Mouse (Mus musculus): ENCODE measurements at regions not wholly inside any gene's neighbourhood (a gene's known extent, or its start where the extent isn't known, plus 50 kb on each side); places are given as distances from the start of the nearest gene placed in this dataset.
A peak's percentile ranks its signal among the peaks of the same experiment; 100 is the strongest.

DNA sequence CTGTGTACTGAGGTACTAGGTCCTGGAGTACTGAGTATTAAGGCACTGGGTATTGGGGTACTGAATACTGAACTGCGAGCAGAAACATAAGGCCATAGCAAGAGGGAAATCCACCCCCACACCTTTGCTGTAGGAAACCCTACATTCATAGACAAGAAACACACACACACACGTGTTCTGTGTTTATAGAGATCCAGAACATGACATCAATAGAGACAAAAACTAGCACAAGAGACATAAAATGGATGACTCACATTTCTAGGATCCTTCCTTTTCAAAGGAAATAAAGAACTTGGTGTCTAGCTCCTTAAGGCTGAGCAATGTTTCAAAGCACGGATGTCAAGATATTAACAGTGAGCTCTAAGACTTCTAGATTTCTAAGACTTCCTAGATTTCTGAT lies 49.9 kb upstream of the Nepro start:
- DNase-seq, result no peak

DNA sequence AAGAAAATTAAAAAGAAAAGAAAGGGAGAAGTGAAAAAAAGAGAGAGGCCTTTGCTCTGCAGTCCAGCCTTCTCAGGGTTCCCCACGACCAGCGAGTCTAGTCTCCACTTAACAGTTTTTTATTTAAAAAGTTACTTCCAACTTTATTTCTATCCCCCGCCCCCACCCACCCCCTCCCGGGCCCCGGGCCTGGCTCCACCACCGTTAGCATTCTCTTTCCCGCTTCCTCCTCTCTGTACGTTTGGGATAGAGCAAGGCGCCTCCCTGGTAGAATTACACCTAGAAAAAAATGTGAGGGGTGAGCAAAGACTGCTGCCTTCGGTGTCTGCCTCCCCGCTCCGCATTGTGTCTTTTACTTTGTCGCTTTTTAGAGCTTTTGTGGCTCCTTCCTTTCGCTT lies 51.7 kb upstream of the Nepro start:
- DNase-seq, result no peak

DNA sequence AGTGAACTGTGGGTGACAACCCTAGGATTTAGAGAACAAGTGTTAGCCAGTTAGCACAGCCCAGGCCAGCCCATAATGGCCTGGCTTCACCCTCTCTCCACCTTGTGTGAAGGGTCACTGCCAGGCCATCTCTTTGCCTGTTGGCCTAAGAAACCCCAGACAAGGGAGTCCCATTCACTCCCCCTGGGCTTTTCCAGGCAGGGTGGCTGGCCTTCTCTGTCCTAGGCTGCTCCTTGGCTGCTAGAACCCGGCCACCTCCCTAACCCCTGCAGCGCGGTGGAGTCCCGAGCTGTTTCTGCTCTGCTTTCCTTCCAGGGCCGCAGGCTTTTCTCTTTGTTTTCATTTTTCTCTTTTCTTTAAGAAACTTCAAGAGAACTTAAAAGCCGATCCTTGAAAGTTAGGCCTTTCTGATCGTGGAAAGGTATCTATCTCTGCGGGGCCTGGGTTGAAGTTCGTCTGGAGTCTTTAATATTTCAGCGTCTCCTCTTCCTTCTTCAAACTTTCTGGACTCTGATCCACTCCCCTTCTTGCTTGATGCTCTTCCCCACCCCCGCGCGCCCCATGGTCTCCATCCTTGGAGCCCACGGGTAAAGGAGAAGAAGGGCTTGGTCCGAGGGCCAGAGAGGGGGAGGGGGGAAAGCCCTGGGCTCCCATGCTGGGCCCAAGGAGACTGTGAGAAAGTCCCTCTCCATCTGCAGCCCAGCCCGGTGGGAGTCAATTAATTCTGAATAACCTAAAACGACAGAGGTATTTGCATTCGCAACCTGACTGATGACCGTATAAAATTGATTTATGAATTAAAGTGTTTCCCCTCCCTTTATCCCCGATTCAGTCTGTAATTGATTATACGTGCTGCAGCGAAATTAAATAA lies 52.3 kb upstream of the Nepro start:
- DNase-seq, result peak; percentile 47

DNA sequence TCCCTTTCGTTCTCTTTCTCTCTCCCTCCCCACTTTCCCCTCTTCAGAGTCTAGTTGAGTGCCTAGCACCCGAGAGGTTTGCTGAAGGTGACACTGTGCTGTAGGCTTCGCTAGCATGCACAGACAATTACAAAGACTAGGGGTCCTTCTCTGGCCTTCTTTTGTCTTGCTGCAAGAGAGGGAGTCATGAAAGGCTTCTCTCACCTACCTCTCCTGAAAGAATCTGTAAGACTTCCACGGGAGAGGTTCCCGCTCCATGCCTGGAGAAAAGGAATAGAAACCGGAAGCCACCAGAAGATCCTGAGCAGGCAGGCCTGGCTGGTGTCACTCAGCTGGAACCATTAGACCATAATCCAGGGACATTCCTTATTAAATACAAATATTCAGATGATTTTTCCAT lies 56.0 kb upstream of the Nepro start:
- no peak for DNase-seq

DNA sequence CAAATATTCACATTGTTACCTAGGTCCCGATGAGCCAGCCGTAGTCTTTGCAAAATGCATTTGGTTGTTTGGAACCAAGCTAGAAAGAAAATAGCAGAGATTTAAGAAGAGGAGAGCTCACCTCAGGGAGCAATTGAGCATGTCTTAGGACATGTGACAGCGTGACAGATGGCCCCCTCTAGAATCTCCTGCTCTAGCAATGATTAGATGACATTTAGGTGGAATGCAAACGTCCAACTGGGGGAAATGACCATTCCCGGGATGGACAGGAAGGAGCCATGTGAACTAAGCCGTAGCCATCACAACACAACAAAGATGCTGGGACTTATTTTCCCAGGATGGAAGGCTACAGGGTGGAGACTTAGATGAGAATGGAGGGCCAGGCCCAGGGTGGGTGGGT lies 57.0 kb upstream of the Nepro start:
- no peak for DNase-seq

DNA sequence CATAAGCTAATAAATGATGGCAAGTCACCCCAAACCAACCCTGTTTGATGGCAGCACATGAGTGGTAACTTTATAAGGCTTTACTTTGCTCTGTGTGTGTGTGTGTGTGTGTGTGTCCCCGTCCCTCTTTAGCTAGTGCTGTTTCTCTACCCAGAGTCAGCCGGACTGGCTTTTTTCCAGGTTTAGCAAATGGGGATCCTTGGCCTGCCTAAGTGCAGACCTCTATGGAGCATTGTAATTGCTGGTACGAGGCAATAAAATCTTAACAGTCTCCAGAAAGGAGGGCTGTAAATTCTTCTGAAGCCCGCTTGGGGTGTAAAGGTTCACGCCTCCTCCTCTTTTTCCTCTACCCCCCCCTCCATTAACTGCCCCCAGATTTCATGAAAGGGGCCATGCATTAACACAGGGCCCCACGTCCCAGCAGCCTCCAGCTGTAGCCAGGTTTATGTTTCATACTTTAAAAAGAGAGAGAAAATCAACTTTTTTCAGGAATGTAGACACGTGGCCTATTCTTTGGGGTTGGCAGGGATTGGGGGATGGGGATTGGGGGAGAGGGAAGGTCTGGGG lies 57.6 kb upstream of the Nepro start:
- DNase-seq, result no peak

DNA sequence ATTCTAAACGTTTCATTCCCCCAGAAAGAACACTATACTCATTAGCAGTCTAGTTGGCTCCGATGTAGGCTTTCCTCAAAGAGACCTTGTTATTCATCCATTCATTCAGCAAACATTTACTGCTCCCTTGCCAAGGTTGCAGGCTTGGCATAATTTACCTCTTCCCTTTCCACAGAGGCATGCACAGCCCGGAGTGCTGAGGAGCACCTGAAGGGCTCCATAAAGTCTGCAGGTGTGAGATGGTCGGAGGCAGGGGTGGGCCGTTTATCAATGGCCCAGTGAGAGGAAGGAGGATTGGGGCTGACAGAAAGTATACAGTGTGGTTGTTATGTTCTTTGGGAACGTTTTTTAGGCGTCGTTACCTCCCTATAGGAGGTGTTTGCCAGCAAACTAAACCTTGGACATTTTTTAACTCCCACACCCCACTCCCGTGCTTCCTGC lies 58.6 kb upstream of the Nepro start:
- no peak for DNase-seq

DNA sequence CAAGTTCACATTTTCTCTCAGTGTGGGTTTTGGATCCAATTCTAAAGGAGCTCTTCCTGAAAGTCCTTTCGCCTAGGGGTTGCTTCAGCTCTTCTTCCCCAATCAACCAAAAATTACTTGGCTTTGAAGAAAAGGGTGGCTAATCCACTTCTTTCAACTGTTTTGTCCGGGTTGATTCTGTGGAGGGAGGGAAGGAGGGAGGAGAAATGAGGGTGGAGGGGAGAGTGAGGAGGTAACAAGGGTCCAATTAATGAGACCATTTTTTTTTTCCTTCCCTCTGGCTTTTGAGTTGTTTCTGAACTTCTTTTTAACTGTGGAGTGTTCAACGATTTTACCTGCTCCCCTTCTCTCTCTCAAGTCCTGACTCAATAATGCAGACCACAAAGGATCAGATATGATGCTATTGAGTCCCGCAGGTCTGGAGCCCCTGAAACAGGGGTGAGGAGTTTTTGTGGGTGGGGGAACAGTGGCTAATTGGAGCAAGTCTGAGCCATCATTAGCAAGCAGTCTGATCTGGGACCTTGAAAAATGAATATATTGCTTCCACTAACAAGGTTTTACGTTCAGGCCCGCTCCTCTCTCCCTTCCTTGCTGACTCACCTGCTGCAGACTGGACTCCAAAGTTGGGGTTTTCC lies 61.0 kb upstream of the Nepro start:
- DNase-seq, result no peak

DNA sequence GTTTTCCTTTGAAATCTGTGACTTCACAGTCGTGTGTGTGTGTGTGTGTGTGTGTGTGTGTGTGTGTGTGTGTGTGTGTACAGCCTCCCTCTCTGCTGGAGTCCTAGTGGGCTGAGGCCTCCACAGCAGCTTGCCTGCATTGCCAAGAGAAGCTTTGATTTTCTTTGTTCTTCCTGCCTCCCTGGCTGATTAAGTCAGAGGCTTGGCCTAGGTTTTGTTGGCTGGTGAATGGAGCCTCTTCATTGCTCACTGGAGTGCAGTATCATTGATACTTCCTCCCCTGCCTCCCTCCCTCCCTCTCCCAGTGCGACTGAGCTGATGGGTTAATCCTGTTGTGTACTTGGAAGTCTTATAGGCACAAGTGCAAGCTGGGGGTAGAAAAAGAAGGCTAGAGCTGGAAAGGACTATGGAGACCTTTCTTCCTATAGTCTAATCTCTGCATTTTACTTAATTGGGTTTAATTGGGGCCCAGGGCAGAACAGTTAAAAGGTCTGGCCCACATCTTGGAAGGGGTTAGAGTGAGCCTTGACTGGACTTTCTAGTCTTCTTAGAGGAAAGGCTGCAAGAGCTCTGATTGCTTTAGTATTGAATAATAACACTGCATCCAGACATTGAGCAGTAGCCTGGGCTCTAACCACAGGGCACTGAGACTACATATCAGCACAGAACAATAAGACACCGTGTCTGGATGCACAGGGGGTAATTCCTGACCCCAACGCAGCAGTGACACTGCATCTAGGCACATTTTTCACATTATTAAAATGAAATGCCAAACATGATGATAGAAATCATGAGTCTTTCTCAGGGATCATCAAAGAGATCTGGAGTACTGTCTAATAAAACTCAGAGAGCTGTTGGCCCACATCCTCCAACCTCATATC lies 62.9 kb upstream of the Nepro start:
- DNase-seq, result peak; percentile 85

DNA sequence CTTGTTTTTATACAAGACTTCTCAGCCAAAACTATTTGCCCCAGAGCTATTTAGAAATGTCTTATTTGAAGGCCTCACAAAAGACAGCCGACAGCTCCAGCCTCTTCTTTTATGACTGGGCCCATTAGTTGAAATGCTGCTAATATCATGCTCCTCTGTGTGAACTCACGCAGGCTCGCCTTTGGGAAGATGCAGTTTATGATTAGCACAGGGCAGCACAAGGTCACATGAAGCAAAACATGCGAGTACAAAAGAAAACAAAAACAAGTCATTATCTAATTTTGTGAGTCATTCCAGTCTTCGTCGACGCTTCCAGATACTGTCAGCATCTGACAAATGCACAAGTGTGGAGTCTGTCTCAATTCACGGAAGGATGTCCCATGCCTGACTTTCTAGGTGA lies 65.8 kb upstream of the Nepro start:
- no peak for DNase-seq

DNA sequence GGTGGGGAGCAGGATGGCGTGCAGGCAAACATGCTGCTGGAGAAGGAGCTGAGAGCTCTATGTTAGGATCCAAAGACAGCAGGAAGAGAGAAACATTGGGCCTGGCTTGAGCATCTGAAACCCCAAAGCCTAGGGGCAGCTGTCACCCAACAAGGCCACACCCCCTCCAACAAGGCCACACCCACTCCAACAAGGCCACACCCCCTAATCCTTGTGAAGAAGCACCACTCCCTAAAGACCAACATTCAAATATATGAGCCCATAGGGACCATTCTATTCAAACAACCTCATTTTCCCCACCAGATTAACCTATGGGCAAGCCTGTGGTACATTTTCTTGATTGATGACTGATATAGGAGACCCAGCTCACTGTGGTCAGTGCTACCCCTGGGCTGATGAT lies 67.9 kb upstream of the Nepro start:
- no peak for DNase-seq

DNA sequence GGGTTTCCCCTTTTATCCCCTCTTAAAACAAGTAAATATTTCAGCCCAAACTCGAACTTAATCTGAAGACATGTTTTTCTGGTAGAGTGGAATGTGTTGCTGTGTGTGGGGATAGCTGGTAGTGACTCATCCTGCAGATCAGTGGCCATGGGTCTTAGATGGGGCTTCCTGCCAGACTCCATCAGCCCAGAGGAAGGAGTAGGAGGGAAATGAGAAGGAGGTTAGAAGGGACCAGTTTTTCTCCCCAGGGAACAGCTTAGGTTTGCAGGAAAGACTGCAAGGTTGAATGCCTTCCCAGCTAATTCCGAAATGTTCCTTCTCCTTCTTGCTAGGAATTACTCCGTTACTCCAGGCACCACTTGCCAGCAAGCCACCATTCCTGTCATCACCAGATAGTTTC lies 68.8 kb upstream of the Nepro start:
- no peak for DNase-seq

DNA sequence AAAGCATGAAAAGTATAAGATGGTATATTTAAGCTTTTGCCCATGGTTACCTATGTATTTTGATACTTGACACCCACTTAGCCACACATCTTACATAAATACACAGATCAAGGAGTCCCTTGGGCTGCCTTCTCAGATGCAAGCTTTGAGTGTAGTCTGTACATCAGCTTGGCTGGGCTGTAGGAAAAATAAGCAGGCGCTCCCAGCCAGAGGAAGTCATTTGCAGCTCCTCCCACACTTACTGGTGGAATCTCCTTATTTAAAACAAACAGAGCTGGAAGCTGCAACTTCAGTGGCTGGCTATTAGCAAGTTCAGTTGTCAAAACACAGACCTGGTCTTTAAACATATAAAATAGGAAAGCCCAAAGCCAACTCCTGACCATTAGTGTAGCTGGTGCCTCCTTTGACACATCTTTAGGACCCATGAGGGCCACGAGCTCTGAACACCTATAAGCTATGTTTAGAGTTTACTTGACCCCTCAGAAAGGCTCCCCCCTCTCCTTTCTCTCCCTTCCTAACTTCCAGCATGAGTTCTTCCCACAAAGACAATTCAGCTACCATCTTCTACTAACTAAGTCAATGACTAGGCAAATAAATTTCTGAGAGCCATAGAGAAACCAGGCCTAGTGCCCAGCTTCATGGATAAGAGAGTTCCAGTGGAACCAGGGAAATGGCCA lies 75.4 kb upstream of the Nepro start:
- DNase-seq, result no peak

DNA sequence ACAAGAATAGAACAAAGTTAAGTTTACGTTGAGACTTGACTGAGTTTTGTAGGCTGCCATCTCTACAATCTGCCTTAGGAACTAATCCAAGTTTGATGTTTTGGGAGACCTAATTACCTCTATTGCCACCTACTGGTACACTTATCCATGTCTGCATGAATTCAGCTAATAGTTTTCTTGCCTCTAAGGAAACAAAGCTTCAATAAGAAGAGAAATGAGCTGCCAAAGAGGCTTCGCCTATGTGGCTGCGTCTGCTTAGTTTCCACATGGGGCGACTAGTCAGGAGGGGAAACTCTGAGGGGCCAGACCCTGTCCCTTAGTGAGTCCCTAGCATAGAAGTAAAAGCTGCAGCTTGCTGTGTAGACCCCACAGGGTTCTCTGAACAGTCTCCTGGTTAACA lies 80.1 kb upstream of the Nepro start:
- DNase-seq, result peak; percentile 44

DNA sequence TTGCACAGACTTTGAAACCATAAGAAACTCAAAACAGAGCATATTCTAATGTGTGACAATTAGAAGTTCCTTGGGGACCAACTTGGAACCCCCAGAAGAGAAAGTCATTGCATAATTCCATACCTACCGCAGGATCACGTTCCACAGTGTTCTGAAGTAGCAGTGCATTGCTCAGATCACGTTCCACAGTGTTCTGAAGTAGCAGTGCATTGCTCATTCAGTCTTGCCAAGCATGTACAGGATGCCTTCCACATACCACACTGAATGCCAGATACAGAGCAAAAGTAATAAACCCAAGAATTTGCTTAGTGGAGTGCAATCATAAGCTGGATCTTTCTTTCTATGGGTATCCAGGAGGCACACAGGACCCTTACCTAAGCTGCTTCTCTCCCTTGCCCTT lies 78.4 kb upstream of the Boc start:
- DNase-seq, result no peak

DNA sequence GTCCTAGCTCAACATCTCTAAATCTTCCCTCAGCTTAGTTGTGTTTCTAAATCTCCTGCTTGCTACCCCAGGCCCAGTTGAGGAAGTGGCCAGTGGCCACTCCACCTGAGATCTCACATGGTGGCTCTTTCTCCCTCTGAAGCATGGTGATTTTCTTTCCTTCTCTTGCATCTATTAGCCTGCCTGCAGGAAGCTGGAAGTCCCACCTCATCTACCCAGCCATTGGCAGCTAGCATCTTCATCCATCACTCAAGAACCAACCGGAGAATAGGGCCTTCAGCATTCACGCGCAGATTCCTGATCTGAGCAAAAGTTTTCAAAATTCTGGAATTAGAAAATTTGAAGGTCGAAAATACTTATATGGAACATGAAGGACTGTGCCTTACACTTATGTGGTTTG lies 75.8 kb upstream of the Boc start:
- DNase-seq, result no peak

DNA sequence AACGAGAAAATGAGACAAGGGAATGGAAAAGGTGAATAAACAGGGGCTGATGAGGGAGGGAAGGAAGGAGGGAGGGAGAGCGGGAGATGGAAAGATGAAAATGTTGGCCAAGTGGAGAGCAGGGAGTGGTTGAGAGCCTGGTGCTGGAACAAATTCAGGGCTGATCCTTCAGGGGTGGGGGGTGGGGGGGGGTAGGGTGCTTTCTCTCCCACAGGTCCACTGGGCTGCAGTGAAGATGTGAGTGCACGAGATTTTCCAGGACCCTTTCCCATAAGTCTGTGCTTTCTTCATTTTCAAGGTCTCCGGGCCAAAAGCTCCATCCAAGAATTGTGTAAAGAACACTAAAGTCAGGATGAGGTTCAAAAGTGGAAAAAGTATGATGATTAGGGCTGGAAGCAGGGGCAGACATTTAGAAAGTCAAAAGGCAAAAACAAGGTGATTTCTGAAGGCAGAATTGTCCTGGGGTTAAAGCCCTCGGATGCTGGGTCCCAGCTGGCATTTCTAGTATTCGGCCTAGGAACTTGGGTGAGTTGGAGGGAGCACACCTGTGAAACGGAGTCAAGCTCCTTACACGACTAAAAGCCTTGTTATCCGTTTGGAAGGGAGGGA lies 74.5 kb upstream of the Boc start:
- no peak for DNase-seq

DNA sequence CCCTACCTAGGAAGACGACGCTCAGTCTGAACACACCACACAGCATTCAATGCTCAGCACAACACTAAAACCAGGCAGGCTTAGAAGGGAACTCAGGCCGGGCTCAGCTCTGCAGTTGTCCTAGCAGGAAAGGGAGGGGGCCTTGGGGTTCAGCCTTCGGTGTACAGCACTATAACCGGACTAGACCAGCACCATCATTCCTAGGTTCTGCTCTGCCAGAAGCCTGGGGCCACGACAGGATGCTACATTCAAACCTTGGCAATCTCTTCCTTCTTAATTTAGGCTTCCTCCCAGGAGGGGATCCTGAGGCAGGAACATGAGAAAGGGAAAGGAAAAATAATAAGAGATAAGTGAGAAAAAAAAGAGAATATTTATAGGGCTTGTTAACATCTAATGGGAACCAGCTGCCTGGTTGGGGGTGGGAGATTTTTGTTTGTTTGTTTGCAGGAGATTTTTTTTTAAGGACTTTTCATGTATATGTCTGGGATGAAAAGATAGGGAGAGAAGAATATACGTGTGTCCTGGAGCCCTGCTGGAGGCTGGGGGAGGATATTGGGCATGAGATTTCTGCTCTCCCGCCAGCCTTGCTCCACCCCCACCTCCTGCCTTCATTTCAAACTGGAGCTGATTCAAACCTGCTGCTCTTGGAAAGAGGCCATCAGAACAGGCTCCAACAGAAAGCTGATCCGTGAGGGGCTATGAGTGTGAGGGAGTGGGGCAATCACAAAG lies 73.8 kb upstream of the Boc start:
- DNase-seq, result peak; percentile 27

DNA sequence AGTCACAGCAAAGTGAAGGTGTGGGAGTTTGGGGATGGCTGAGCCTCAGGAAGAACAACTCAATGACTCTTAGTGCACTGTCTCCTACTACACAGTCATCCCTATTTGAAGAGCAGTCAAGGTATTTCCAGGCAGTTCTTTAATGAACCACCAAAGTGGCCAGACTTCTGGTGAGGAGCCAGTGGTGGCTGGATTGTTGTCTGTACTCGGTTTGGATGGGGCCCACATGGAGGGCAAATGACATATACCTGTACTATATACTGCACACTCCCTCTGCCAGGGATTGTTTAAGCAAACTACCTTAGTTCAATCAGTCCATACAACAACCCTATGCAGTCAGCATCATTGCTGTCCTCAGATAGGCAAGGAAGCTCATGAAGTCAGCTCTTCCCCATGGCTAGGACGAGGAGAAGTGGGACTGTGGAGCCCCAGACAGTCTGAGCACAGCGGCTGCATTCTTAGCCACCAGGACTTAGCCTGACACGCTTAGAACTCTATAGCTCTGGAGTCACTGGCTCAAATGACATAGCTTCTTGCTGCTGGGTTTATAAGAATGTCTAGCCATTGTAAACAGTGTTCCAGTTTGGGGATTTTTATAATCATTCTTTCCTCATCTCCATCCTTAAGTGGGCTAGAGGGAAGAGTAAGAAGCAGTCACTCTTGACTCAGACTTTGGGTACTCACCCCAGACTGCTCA lies 72.8 kb upstream of the Boc start:
- no peak for DNase-seq

DNA sequence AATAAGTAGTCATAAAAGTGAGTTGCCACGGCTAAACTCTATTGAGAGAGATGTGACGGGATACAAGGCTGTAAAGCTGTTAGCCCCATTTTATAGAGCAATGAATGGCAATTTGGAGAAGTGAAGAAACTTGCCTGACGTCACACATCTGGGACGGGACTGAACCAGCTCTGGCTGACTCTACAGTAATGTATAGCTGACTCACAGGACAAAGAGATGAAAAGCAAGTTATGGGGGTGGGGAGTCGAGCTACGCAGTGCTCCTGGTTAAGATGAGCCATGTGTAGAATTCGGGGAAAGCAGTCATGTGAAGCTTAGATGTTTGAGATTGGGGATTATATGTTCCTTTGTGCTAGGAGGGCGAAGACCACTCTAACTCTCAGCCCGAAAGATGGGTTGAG lies 72.2 kb upstream of the Boc start:
- no peak for DNase-seq

DNA sequence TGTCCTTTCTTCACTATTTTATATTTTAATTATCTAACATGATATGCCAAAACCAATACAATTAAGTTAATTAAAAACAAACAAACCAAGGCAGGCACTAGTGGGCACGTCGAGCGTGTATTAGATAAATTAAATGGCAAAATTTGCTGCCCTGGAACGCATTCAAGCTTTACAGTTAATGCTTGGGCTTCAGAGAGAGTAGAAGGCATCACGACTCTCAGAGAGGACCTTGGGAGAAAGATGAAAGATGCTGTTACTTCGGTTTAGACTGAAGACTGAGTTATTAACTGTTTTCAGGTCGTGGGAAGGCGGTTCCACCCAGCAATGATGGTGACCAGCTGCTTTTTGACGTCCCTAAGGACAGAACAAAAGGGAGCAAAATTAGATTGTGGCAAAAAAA lies 71.7 kb upstream of the Boc start:
- no peak for DNase-seq
